Mouse (Mus musculus): ENCODE data around the gene Smad9. TPM values are rescaled to one million over a fixed set of nuclear protein-coding genes. Genes with fewer than 3 reads are reported as not detected.

The Smad9 gene
- total and polyA plus RNA-seq, 3 experiments: 1.0 to 3.5 (median 1.6) TPM

DNA sequence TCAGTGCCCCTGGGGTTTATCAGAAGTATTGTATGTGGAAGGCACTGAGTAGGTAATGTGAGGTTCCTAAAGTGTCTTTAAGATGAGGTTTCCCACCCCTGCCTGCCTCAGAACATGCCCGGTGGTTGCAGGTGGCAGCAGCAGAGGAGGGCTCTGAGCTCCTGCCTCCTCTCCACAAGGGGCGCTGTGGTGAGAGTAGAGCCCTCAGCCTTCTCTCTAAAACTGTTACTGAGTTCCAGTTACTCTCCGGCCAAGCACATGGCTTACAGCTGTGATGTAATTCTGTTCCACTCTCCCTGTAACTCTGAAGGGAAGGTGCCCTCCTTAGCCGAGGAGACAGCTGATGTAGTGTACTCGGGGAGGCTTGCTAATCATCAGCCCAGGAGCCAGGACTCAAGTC lies 9.6 kb upstream of the Smad9 start:
- DNase-seq: no peak
- no peak overlapping the region for H3K4me3 ChIP-seq
- H3K27ac ChIP-seq: no peak overlapping the region
- no peaks in the 10 kb centered on the region for H3K4me1 ChIP-seq (ENCODE audit: control insufficient read depth, insufficient read depth, low read length)
- no peaks in the 10 kb centered on the region for H3K36me3 ChIP-seq (ENCODE audit: control insufficient read depth, insufficient read depth, low read length)
- intact Hi-C loops (cut with DNase I): loop anchor here (10.0 kb wide), 1 partner anchor 319 kb away; no protein-coding TSS in a partner anchor
- TF ChIP-seq POLR2A (IDR thresholded peaks at IDR 0.05; ENCODE audit: insufficient read depth, low read depth, low read length): no peak
- peak; percentile 58 for TF ChIP-seq CTCF (IDR thresholded peaks at IDR 0.05)
- no peak for TF ChIP-seq EP300 (IDR thresholded peaks at IDR 0.05; ENCODE audit: insufficient read depth, low read depth, low read length)
- 61% methylated on average over 5 of the region's 5 CpGs for WGBS
- H3K79me2 ChIP-seq (replicated peaks; ENCODE audit: control insufficient read depth, insufficient read depth, low read length): no peaks in the 10 kb centered on the region
- H3K9ac ChIP-seq (ENCODE audit: low read depth, low read length): no peak overlapping the region
- H3K27me3 ChIP-seq (ENCODE audit: control insufficient read depth, insufficient read depth, low read length): no peaks in the 10 kb centered on the region

- intact Hi-C loops (cut with DNase I): no loop called here
- no peaks in the 10 kb centered on the region for H3K4me1 ChIP-seq (ENCODE audit: control insufficient read depth, insufficient read depth, low read length)
- H3K27ac ChIP-seq: no peak overlapping the region
- no peak overlapping the region for H3K4me3 ChIP-seq
- H3K79me2 ChIP-seq (replicated peaks; ENCODE audit: control insufficient read depth, insufficient read depth, low read length): no peaks in the 10 kb centered on the region
- TF ChIP-seq CTCF (IDR thresholded peaks at IDR 0.05): no peak
- no peak for TF ChIP-seq EP300 (IDR thresholded peaks at IDR 0.05; ENCODE audit: insufficient read depth, low read depth, low read length)
- no peak for TF ChIP-seq POLR2A (IDR thresholded peaks at IDR 0.05; ENCODE audit: insufficient read depth, low read depth, low read length)
- no peaks in the 10 kb centered on the region for H3K36me3 ChIP-seq (ENCODE audit: control insufficient read depth, insufficient read depth, low read length)
- no peak overlapping the region for H3K9ac ChIP-seq (ENCODE audit: low read depth, low read length)
- no peaks in the 10 kb centered on the region for H3K27me3 ChIP-seq (ENCODE audit: control insufficient read depth, insufficient read depth, low read length)
- 74% methylated on average over 4 of the region's 4 CpGs for WGBS
- no peak for DNase-seq
Measured at GRCm38 (mm10) chr3:54753411-54753810, 2.0 kb upstream of the Smad9 start.

DNA sequence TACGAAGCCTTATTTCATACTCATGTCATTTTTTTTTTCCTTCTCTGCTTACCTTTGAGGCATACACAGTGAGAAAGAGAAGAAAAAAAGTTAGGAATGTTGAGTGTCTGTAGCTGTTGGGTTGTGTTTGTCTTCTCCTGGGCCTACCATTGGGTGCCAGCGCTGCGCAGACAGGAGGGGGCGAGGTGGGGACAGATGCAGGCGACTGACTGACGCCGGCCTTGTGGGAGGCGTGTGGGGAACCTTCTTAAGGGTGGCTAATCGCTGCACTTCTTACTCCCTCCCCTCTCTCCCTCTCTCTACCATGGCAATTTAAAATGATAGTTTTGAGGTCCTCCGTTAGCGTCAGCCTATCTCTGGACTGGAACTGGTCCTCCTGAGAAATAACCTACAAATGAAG lies 676 bp downstream of the Smad9 start:
- Histone ChIP-seq H3K27me3 (ENCODE audit: control insufficient read depth, insufficient read depth, low read length) (no peaks in the 10 kb centered on the region), H3K9ac (ENCODE audit: low read depth, low read length) (peak overlapping the region; percentile 16), H3K4me1 (ENCODE audit: control insufficient read depth, insufficient read depth, low read length) (no peaks in the 10 kb centered on the region), H3K36me3 (ENCODE audit: control insufficient read depth, insufficient read depth, low read length) (no peaks in the 10 kb centered on the region), H3K79me2 (replicated peaks; ENCODE audit: control insufficient read depth, insufficient read depth, low read length) (no peaks in the 10 kb centered on the region), H3K27ac (peak overlapping the region; percentile 60; the same call in 1 of the 2 replicates), H3K4me3 (peak overlapping the region; percentile 70)
- intact Hi-C loops (cut with DNase I): loop anchor here (5.0 kb wide), 1 partner anchor 51 kb away; the partner anchor contains the start of gene Rfxap
- 4% methylated on average over 11 of the region's 11 CpGs for WGBS
- peak in 1 of 2 experiments; percentile 22 for DNase-seq
- TF ChIP-seq EP300 (IDR thresholded peaks at IDR 0.05; ENCODE audit: insufficient read depth, low read depth, low read length) (no peak), POLR2A (IDR thresholded peaks at IDR 0.05; ENCODE audit: insufficient read depth, low read depth, low read length) (no peak), CTCF (IDR thresholded peaks at IDR 0.05) (0 out of 2 replicates have a peak, but pooled peaks have one; percentile 13)

DNA sequence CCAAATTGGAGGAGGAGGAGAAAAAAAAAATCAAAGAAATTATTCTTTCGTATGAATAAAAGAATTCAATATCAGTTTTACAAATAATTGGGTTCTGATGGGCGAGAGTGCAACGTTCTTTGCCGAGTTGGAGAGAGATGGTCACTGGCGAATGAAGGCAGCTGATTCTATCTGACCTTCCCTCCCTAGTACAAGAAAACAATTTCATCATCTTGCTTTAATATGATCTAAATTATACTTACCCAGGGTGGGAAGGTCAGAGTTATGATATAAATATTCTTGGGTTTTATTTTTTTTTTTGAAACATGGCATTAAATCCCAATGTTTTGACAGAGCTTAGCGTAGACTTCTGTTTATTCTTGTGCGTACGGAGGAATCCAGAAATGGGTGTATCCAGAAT lies 2.1 kb downstream of the Smad9 start:
- 94% methylated on average over 8 of the region's 8 CpGs for WGBS
- intact Hi-C loops (cut with DNase I): loop anchor here (5.0 kb wide), 1 partner anchor 50 kb away; the partner anchor contains the start of gene Rfxap
- Histone ChIP-seq H3K27me3 (ENCODE audit: control insufficient read depth, insufficient read depth, low read length) (no peaks in the 10 kb centered on the region), H3K4me1 (ENCODE audit: control insufficient read depth, insufficient read depth, low read length) (no peaks in the 10 kb centered on the region), H3K79me2 (replicated peaks; ENCODE audit: control insufficient read depth, insufficient read depth, low read length) (no peaks in the 10 kb centered on the region), H3K4me3 (no peak overlapping the region), H3K9ac (ENCODE audit: low read depth, low read length) (no peak overlapping the region), H3K36me3 (ENCODE audit: control insufficient read depth, insufficient read depth, low read length) (no peaks in the 10 kb centered on the region), H3K27ac (no peak overlapping the region)
- TF ChIP-seq EP300 (IDR thresholded peaks at IDR 0.05; ENCODE audit: insufficient read depth, low read depth, low read length) (no peak), POLR2A (IDR thresholded peaks at IDR 0.05; ENCODE audit: insufficient read depth, low read depth, low read length) (no peak), CTCF (IDR thresholded peaks at IDR 0.05) (no peak)
- no peak for DNase-seq

- Histone ChIP-seq H3K27ac (no peak overlapping the region), H3K27me3 (ENCODE audit: control insufficient read depth, insufficient read depth, low read length) (no peaks in the 10 kb centered on the region), H3K79me2 (replicated peaks; ENCODE audit: control insufficient read depth, insufficient read depth, low read length) (no peaks in the 10 kb centered on the region), H3K9ac (ENCODE audit: low read depth, low read length) (no peak overlapping the region), H3K4me3 (no peak overlapping the region), H3K4me1 (ENCODE audit: control insufficient read depth, insufficient read depth, low read length) (no peaks in the 10 kb centered on the region), H3K36me3 (ENCODE audit: control insufficient read depth, insufficient read depth, low read length) (no peaks in the 10 kb centered on the region)
- 81% methylated on average over 9 of the region's 9 CpGs for WGBS
- intact Hi-C loops (cut with DNase I): loop anchor here (5.0 kb wide), 1 partner anchor 48 kb away; the partner anchor contains the start of gene Rfxap
- no peak for DNase-seq
- TF ChIP-seq CTCF (IDR thresholded peaks at IDR 0.05) (no peak), POLR2A (IDR thresholded peaks at IDR 0.05; ENCODE audit: insufficient read depth, low read depth, low read length) (no peak), EP300 (IDR thresholded peaks at IDR 0.05; ENCODE audit: insufficient read depth, low read depth, low read length) (no peak)
Measured at GRCm38 (mm10) chr3:54759211-54759610, 3.8 kb downstream of the Smad9 start.

DNA sequence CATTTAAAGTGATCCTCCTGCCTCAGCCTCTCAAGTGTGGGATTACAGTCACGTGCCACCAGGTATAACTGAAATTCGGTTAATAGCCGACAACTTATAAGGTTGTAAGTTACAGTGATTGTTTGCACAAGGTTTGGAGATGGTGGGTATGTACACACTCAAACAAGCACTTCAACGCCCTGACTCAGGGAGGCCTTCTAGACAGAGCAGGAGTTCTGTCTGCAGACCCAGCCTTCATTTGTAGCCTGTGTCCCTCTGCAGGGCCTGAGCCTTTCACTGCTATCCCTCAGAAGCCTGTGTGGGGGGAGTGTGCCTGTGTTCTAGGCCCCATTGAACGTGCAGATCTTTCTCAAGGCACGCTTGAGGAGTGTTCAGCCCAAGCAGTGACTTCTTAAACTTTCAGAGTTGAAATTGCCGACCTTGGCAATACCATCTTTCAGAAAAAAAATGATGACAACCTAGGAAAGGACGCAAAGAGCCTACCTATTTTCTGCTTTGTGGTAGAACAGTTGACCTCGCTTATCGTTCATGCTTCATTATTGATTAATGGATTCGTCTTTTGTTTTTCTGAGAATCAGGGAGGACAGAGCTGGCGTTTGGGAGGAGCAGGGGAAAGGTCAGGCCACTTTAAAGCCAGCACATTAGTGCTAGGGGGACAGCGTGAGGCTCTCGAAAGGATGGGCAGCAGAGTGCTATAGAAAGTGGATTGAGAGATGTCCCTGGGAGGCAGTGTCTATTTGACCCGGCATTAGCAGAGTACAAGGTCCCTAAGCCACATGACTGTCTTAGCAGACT lies 5.1 kb downstream of the Smad9 start:
- intact Hi-C loops (cut with DNase I): no loop called here
- 80% methylated on average over 15 of the region's 15 CpGs for WGBS
- Histone ChIP-seq H3K27me3 (ENCODE audit: control insufficient read depth, insufficient read depth, low read length) (no peaks in the 10 kb centered on the region), H3K4me3 (no peak overlapping the region), H3K36me3 (ENCODE audit: control insufficient read depth, insufficient read depth, low read length) (no peaks in the 10 kb centered on the region), H3K9ac (ENCODE audit: low read depth, low read length) (no peak overlapping the region), H3K79me2 (replicated peaks; ENCODE audit: control insufficient read depth, insufficient read depth, low read length) (no peaks in the 10 kb centered on the region), H3K4me1 (ENCODE audit: control insufficient read depth, insufficient read depth, low read length) (no peaks in the 10 kb centered on the region), H3K27ac (no peak overlapping the region)
- no peak for DNase-seq
- TF ChIP-seq EP300 (IDR thresholded peaks at IDR 0.05; ENCODE audit: insufficient read depth, low read depth, low read length) (no peak), CTCF (IDR thresholded peaks at IDR 0.05) (no peak), POLR2A (IDR thresholded peaks at IDR 0.05; ENCODE audit: insufficient read depth, low read depth, low read length) (no peak)
